Mouse (Mus musculus): Measurements from ENCODE around the gene Jmjd1c.
"Not testable (repeated sequence)": the region's sequence is repeated elsewhere in the genome, so short reads cannot be mapped to it uniquely, and the experiment has no call there.

The Jmjd1c gene

GRCm38 (mm10) chr10:67104543-67104942 is 8.6 kb downstream of the Jmjd1c start:
- DNase-seq (ENCODE audit: low spot score): no peak

GRCm38 (mm10) chr10:67105331-67106217 is 9.6 kb downstream of the Jmjd1c start:
- DNase-seq (ENCODE audit: low spot score): no peak

- DNase-seq (ENCODE audit: low spot score): no peak
Observed at GRCm38 (mm10) chr10:67106400-67106799, 10.5 kb downstream of the Jmjd1c start.

GRCm38 (mm10) chr10:67107017-67107761 is 11.3 kb downstream of the Jmjd1c start:
- no peak for DNase-seq (ENCODE audit: low spot score)

GRCm38 (mm10) chr10:67108096-67108495 is 12.2 kb downstream of the Jmjd1c start:
- DNase-seq (ENCODE audit: low spot score): no peak

GRCm38 (mm10) chr10:67109635-67110034 is 13.7 kb downstream of the Jmjd1c start:
- no peak for DNase-seq (ENCODE audit: low spot score)

GRCm38 (mm10) chr10:67111044-67111798 is 15.3 kb downstream of the Jmjd1c start:
- DNase-seq (ENCODE audit: low spot score): no peak

- no peak for DNase-seq (ENCODE audit: low spot score)
Observed at GRCm38 (mm10) chr10:67111799-67112177, 15.9 kb downstream of the Jmjd1c start.

- not testable (repeated sequence) for DNase-seq (ENCODE audit: low spot score)
Observed at GRCm38 (mm10) chr10:67112967-67113366, 17.0 kb downstream of the Jmjd1c start.

- DNase-seq (ENCODE audit: low spot score): no peak
Observed at GRCm38 (mm10) chr10:67113833-67114232, 17.9 kb downstream of the Jmjd1c start.

- no peak for DNase-seq (ENCODE audit: low spot score)
Observed at GRCm38 (mm10) chr10:67115115-67115514, 19.2 kb downstream of the Jmjd1c start.

GRCm38 (mm10) chr10:67115666-67116091 is 19.8 kb downstream of the Jmjd1c start:
- DNase-seq (ENCODE audit: low spot score): no peak

- DNase-seq (ENCODE audit: low spot score): no peak
Observed at GRCm38 (mm10) chr10:67116251-67116650, 20.3 kb downstream of the Jmjd1c start.

GRCm38 (mm10) chr10:67119291-67119690 is 23.4 kb downstream of the Jmjd1c start:
- DNase-seq (ENCODE audit: low spot score): no peak

- DNase-seq (ENCODE audit: low spot score): no peak
Observed at GRCm38 (mm10) chr10:67120180-67120579, 24.3 kb downstream of the Jmjd1c start.

GRCm38 (mm10) chr10:67120640-67121039 is 24.7 kb downstream of the Jmjd1c start:
- no peak for DNase-seq (ENCODE audit: low spot score)

GRCm38 (mm10) chr10:67123756-67124155 is 27.8 kb downstream of the Jmjd1c start:
- DNase-seq (ENCODE audit: low spot score): no peak

GRCm38 (mm10) chr10:67124156-67124555 is 28.2 kb downstream of the Jmjd1c start:
- no peak for DNase-seq (ENCODE audit: low spot score)

- no peak for DNase-seq (ENCODE audit: low spot score)
Observed at GRCm38 (mm10) chr10:67126061-67126858, 30.3 kb downstream of the Jmjd1c start.

GRCm38 (mm10) chr10:67126859-67127758 is 31.2 kb downstream of the Jmjd1c start:
- peak; percentile 72 for DNase-seq (ENCODE audit: low spot score)
